Mouse (Mus musculus): ENCODE measurements around the gene Fam13a.

DNA sequence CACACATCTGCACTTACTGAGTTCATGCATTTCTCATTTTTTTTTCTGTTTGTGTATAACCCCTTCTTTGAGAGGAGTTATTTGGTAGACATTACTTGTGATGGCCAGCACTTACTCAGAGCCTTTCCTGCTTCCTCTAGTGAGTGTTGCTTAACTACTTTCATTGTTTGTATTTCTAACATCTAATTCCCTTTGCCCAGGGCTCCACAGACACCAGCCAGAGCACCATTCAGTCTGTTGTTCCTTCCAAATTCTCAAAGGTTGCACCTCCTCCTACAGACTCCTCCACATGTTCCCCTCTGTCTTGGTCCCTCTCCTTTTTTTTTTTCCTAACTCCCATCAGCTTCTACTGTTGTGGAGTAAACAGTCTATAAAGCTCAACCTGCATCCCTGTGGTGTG is 5.7 kb upstream of the Fam13a start:
- TF ChIP-seq CTCF (IDR thresholded peaks at IDR 0.05; ENCODE audit: low read depth) (no peak), EP300 (IDR thresholded peaks at IDR 0.05; ENCODE audit: low read depth) (no peak)

Measured in heart, postnatal 0 days (tissue).